Comparison of ENCODE assay signal across 23 mouse cellular contexts in genomic region chr14:68918526-68919045, GRCm38 (mm10).
"Had no signal": no experiment of that assay in that cellular context is flagged by ENCODE, and none has a peak within 500 bp of the region (broad histone marks: within the 10 kb centered on the region; RNA-seq: fewer than 3 reads in every experiment).

No protein-coding gene starts in this region.

- H3K9me3 ChIP-seq: limb, embryonic 12.5 days; limb, embryonic 15.5 days; liver, embryonic 13.5 days; megakaryocyte, embryonic 14.5 days; midbrain, embryonic 10.5 days; midbrain, embryonic 13.5 days; neural tube, embryonic 13.5 days had no signal

- ATAC-seq: inflammation-experienced regulatory T-cells, adult 6 months; intestine, embryonic 16.5 days; lung, postnatal 0 days; midbrain, embryonic 13.5 days; midbrain, embryonic 16.5 days had no signal

- H3K27ac ChIP-seq: layer of hippocampus, adult 2 months; limb, embryonic 12.5 days; limb, embryonic 15.5 days; liver, embryonic 13.5 days; midbrain, embryonic 10.5 days; midbrain, embryonic 13.5 days; neural tube, embryonic 13.5 days had no signal

- H3K4me1 ChIP-seq: liver, embryonic 13.5 days had no signal

- DNase-seq: kidney, adult 18-20 months; kidney, adult 9 months; kidney, postnatal 14 days; layer of hippocampus, adult 9-11 months; layer of hippocampus, postnatal 36 days; left cerebral cortex, postnatal 4 days; liver, embryonic 13.5 days; lung, embryonic 14.5 days; lung, postnatal 36 days; thymus, adult 18-20 months; thymus, postnatal 36 days had no signal

- H3K36me3 ChIP-seq: limb, embryonic 12.5 days; limb, embryonic 15.5 days; liver, embryonic 13.5 days; midbrain, embryonic 10.5 days; midbrain, embryonic 13.5 days; neural tube, embryonic 13.5 days had no signal

- H3K27me3 ChIP-seq: limb, embryonic 12.5 days; limb, embryonic 15.5 days; liver, embryonic 13.5 days; megakaryocyte, embryonic 14.5 days; midbrain, embryonic 13.5 days; neural tube, embryonic 13.5 days had no signal

- H3K9ac ChIP-seq: limb, embryonic 12.5 days; limb, embryonic 15.5 days; liver, embryonic 13.5 days; lung, embryonic 14.5 days; midbrain, embryonic 13.5 days; neural tube, embryonic 13.5 days had no signal

- H3K4me2 ChIP-seq: limb, embryonic 12.5 days; limb, embryonic 15.5 days; liver, embryonic 13.5 days; lung, embryonic 14.5 days; midbrain, embryonic 13.5 days; neural tube, embryonic 13.5 days had no signal

- H3K4me3 ChIP-seq: layer of hippocampus, adult 2 months; limb, embryonic 12.5 days; limb, embryonic 15.5 days; liver, embryonic 13.5 days; megakaryocyte, embryonic 14.5 days; midbrain, embryonic 10.5 days; midbrain, embryonic 13.5 days; myocyte; neural tube, embryonic 13.5 days had no signal
